Mouse (Mus musculus): ENCODE data around the gene Asb3. TPM values are rescaled to one million over a fixed set of nuclear protein-coding genes. Genes with fewer than 3 reads are reported as not detected.
A peak's percentile ranks its signal among the peaks of the same experiment; 100 is the strongest.

The Asb3 gene
- polyA plus RNA-seq, 1 experiment from 2014 or later: 36.5 TPM

GRCm38 (mm10) chr11:30952829-30953228 lies 67.6 kb downstream of the Asb3 start:
- Histone ChIP-seq H3K9me3 (peaks cover 10% of the 10 kb centered on the region), H3K27ac (no peak overlapping the region), H3K9ac (peak overlapping the region; percentile 90; the same call in 1 of the 2 replicates), H3K4me1 (peaks cover 15% of the 10 kb centered on the region), H3K27me3 (no peaks in the 10 kb centered on the region), H3K4me3 (peak overlapping the region; percentile 83), H3K4me2 (replicated peaks) (peak overlapping the region; percentile 72), H3K36me3 (peaks cover 43% of the 10 kb centered on the region)
- WGBS: 59% methylated on average over 5 of the region's 5 CpGs
- ATAC-seq (ENCODE audit: low FRiP score, low read depth): no peak

- peaks cover 38% of the 10 kb centered on the region for H3K36me3 ChIP-seq
- H3K9ac ChIP-seq: peak overlapping the region; percentile 90
- peak overlapping the region; percentile 83 for H3K4me3 ChIP-seq
- peak overlapping the region; percentile 72 for H3K4me2 ChIP-seq (replicated peaks)
- H3K9me3 ChIP-seq: peaks cover 12% of the 10 kb centered on the region
- no peaks in the 10 kb centered on the region for H3K27me3 ChIP-seq
- ATAC-seq (ENCODE audit: low FRiP score, low read depth): peak; percentile 88
- H3K4me1 ChIP-seq: peaks cover 15% of the 10 kb centered on the region
- peak overlapping the region; percentile 77 for H3K27ac ChIP-seq
- under 1% methylated on average over 26 of the region's 32 CpGs for WGBS
Measured at GRCm38 (mm10) chr11:30953469-30954154, 68.4 kb downstream of the Asb3 start.

DNA sequence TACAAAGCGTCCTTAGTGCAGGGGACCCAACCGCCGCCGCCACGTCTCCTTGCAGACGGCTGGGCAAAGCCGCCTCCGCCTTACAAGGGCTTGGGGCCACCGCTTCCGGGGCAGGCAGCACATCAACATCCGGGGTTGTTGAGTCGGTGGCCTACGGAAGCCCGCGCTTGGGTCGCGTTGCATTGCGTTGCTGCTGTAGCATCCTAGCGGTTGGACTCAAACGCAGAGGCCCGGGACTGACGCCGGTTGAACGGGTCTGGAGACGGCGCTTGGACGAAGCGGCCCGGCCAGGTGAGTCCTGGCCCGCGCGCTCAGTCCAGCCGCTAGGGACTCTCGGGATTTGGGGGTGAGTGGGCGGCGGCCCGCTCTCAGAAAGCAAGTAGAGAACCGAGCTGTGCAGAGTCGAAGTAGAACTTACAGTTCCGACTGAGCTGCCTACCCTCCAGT lies 69.1 kb downstream of the Asb3 start, which contains the start of gene Erlec1:
Erlec1 (minus strand) TSS at position 57 of the 447 bp plus-strand sequence.
- Histone ChIP-seq H3K27me3 (no peaks in the 10 kb centered on the region), H3K9me3 (peaks cover 12% of the 10 kb centered on the region), H3K4me3 (peak within 1 kb of the TSS; percentile 83), H3K4me1 (peaks cover 15% of the 10 kb centered on the region), H3K4me2 (replicated peaks) (peak within 1 kb of the TSS; percentile 79), H3K36me3 (peaks cover 32% of the 10 kb centered on the region), H3K27ac (peak within 1 kb of the TSS; percentile 81), H3K9ac (peak within 1 kb of the TSS; percentile 90)
- peak; percentile 98 for ATAC-seq (ENCODE audit: low FRiP score, low read depth)
- WGBS: under 1% methylated on average over 40 of the region's 40 CpGs

GRCm38 (mm10) chr11:30985237-30985636 lies 100.0 kb downstream of the Asb3 start:
- no peak overlapping the region for H3K9ac ChIP-seq
- 0 out of 2 replicates have a peak, but pooled peaks cover 4% of the 10 kb centered on the region for H3K36me3 ChIP-seq
- H3K9me3 ChIP-seq: no peaks in the 10 kb centered on the region
- no peak overlapping the region for H3K4me3 ChIP-seq
- peaks cover 5% of the 10 kb centered on the region for H3K4me1 ChIP-seq
- no peak overlapping the region for H3K4me2 ChIP-seq (replicated peaks)
- no peak overlapping the region for H3K27ac ChIP-seq
- 48% methylated on average over 2 of the region's 2 CpGs for WGBS
- ATAC-seq (ENCODE audit: low FRiP score, low read depth): no peak
- H3K27me3 ChIP-seq: no peaks in the 10 kb centered on the region

DNA sequence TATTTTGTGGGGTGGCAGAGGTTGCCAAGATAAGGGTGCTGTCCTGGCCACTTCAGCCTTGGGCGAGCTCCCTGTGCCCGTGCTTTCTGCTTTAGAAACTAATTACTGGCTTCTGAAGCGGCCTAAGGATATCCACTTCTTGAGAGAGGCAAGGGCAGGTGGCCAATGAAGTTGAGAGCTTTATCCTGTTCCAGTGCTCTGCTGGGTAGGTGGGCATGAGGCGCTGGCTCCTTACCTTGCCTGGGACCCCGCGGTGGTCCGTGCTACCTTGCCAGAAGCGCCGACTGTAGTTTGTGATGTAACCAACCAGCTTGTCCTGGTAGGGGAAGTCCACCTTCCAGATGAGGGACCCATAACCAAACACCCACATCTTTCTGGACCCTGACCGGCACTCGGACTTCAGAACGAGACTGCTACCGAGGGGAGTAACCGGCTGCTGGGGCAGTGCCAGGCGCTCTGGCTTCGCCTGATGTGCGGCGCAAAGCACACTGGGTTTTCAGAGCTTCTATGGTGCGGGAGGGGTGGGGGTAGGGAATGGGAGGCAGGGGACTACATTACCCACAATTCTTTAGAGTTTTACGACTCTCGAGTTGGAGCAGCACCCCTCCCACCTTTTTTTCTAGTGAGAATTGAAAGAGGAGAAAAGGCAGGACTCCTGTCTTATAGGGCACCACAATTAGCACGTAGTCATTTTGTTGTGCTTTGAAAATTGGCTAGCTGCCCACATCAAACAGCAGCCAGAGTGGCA lies 100.8 kb downstream of the Asb3 start, which contains the start of gene Chac2:
Chac2 (minus strand) TSS at position 474 of the 748 bp plus-strand sequence.
- peak within 1 kb of the TSS; percentile 61 for H3K4me3 ChIP-seq
- H3K9me3 ChIP-seq: no peaks in the 10 kb centered on the region
- 0 out of 2 replicates have a peak, but pooled peaks cover 4% of the 10 kb centered on the region for H3K36me3 ChIP-seq
- H3K4me1 ChIP-seq: peaks cover 5% of the 10 kb centered on the region
- ATAC-seq (ENCODE audit: low FRiP score, low read depth): peak; percentile 97
- 1% methylated on average over 22 of the region's 22 CpGs for WGBS
- H3K27ac ChIP-seq: peak within 1 kb of the TSS; percentile 72; the same call in 1 of the 2 replicates
- no peaks in the 10 kb centered on the region for H3K27me3 ChIP-seq
- peak within 1 kb of the TSS; percentile 73 for H3K9ac ChIP-seq
- peak within 1 kb of the TSS; percentile 79 for H3K4me2 ChIP-seq (replicated peaks)

DNA sequence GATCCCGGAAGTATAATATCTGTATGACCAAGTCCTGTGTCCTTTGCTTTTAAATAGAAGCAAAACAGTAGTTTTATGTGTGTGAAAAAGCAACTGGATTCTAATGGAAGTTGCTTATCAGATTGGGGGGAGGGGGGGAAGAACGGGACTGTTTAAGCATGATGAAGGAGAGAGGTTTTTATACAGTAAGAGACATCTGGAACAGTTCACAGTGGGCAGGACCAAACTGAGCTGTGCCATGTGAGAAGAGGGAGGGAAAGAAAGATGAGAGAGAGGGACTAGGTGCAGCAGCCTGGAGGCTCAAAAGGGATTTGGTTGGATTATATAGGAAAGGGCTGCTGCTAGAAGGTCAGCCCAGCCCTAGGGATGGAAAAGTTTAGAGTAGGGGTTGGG lies 101.4 kb downstream of the Asb3 start:
- Histone ChIP-seq H3K4me1 (peaks cover 5% of the 10 kb centered on the region), H3K27ac (peak overlapping the region; percentile 11; the same call in 1 of the 2 replicates), H3K9me3 (no peaks in the 10 kb centered on the region), H3K27me3 (no peaks in the 10 kb centered on the region), H3K36me3 (0 out of 2 replicates have a peak, but pooled peaks cover 3% of the 10 kb centered on the region), H3K4me2 (replicated peaks) (peak overlapping the region; percentile 79), H3K9ac (peak overlapping the region; percentile 73), H3K4me3 (peak overlapping the region; percentile 61)
- WGBS: 2% methylated on average over 2 of the region's 2 CpGs
- ATAC-seq (ENCODE audit: low FRiP score, low read depth): peak; percentile 84

DNA sequence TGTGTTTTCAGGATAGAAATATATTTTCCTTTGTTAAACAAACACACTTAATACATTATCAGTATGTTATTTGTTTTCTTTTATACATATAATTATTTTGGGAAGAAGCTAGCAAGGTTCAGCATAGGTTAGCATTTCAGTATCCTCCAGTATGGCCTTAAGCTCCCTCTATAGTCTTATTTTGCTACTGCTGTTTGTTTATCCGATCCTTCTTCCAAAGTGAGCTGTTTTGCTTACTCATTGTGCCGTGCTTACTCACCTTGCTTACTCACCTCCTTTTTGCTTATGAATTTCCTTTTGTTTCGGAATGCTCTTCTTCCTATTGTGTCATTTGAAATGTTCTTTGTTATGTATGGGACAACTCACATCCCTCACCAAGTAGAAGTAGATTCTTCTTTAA lies 111.5 kb downstream of the Asb3 start:
- no peak overlapping the region for H3K27ac ChIP-seq
- WGBS: 87% methylated on average over 3 of the region's 3 CpGs
- no peaks in the 10 kb centered on the region for H3K27me3 ChIP-seq
- no peak for ATAC-seq (ENCODE audit: low FRiP score, low read depth)
- no peaks in the 10 kb centered on the region for H3K9me3 ChIP-seq
- H3K4me3 ChIP-seq: no peak overlapping the region
- H3K4me1 ChIP-seq: no peaks in the 10 kb centered on the region
- no peaks in the 10 kb centered on the region for H3K36me3 ChIP-seq
- H3K9ac ChIP-seq: no peak overlapping the region
- no peak overlapping the region for H3K4me2 ChIP-seq (replicated peaks)

DNA sequence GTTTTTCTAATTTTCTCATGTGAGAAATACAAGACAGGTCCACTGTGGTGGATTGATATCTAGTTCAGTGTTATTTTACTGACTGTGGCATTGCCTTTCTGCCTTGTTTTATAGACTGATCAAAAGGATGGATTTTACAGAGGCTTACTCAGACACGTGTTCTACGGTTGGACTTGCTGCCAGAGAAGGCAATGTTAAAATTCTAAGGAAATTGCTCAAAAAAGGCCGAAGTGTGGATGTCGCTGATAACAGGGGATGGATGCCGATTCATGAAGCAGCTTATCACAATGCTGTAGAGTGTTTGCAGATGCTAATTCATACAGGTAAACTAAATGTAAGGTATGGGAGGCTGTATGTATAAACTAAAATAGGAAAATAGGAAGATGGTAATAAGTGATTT lies 113.0 kb downstream of the Asb3 start:
- Histone ChIP-seq H3K4me2 (replicated peaks) (no peak overlapping the region), H3K9me3 (no peaks in the 10 kb centered on the region), H3K4me3 (no peak overlapping the region), H3K27ac (no peak overlapping the region), H3K4me1 (no peaks in the 10 kb centered on the region), H3K27me3 (no peaks in the 10 kb centered on the region), H3K36me3 (no peaks in the 10 kb centered on the region), H3K9ac (no peak overlapping the region)
- WGBS: 84% methylated on average over 5 of the region's 5 CpGs
- no peak for ATAC-seq (ENCODE audit: low FRiP score, low read depth)

- Histone ChIP-seq H3K27ac (no peak overlapping the region), H3K9ac (no peak overlapping the region), H3K4me3 (no peak overlapping the region), H3K27me3 (no peaks in the 10 kb centered on the region), H3K4me1 (no peaks in the 10 kb centered on the region), H3K9me3 (no peaks in the 10 kb centered on the region), H3K36me3 (no peaks in the 10 kb centered on the region), H3K4me2 (replicated peaks) (no peak overlapping the region)
- no peak for ATAC-seq (ENCODE audit: low FRiP score, low read depth)
- WGBS: 89% methylated on average over 2 of the region's 2 CpGs
Measured at GRCm38 (mm10) chr11:30998704-30999103, 113.5 kb downstream of the Asb3 start.

- 86% methylated on average over 2 of the region's 2 CpGs for WGBS
- no peaks in the 10 kb centered on the region for H3K4me1 ChIP-seq
- no peak for ATAC-seq (ENCODE audit: low FRiP score, low read depth)
- H3K36me3 ChIP-seq: no peaks in the 10 kb centered on the region
- no peaks in the 10 kb centered on the region for H3K27me3 ChIP-seq
- no peaks in the 10 kb centered on the region for H3K9me3 ChIP-seq
- H3K4me3 ChIP-seq: no peak overlapping the region
- H3K4me2 ChIP-seq (replicated peaks): no peak overlapping the region
- H3K27ac ChIP-seq: no peak overlapping the region
- H3K9ac ChIP-seq: no peak overlapping the region
Measured at GRCm38 (mm10) chr11:31000028-31000427, 114.8 kb downstream of the Asb3 start.

GRCm38 (mm10) chr11:31001169-31001908 lies 116.1 kb downstream of the Asb3 start:
- no peaks in the 10 kb centered on the region for H3K9me3 ChIP-seq
- H3K4me2 ChIP-seq (replicated peaks): no peak overlapping the region
- H3K4me1 ChIP-seq: no peaks in the 10 kb centered on the region
- no peaks in the 10 kb centered on the region for H3K27me3 ChIP-seq
- H3K9ac ChIP-seq: no peak overlapping the region
- H3K36me3 ChIP-seq: peaks cover 7% of the 10 kb centered on the region; the same call in 1 of the 2 replicates
- no peak overlapping the region for H3K27ac ChIP-seq
- no peak overlapping the region for H3K4me3 ChIP-seq
- ATAC-seq (ENCODE audit: low FRiP score, low read depth): no peak
- 85% methylated on average over 4 of the region's 4 CpGs for WGBS

Data from limb, embryonic 13.5 days (tissue).